Comparison of ENCODE assay signal across 21 mouse cellular contexts in the genomic region with DNA sequence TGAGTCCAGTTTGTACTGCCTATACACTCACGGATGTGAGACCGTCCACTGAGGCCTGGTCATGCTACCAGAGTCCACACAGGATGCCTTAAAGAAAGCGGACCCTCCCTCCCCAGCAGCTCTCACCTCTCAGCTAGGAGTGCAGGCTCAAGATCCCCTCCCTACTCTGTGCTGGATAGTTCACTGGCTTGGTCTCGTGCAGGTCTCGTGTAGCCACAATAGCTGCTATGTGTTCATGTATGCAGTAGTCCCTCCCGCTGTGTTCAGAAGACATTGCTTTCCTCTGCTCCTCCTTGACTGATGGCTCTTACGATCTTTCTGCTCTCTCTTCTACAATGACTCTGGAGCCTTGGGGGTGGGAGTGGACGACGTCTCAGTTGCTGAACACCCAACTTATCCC. TPM values are rescaled to one million over a fixed set of nuclear protein-coding genes. Genes with fewer than 3 reads are reported as not detected.
A peak's percentile ranks its signal among the peaks of the same experiment; 100 is the strongest.
DNase-seq lines count a peak whose midpoint lies in the region; ATAC-seq and TF ChIP-seq lines count a peak whose summit lies in the region.
"Had no signal": no experiment of that assay in that cellular context is flagged by ENCODE, and none has a peak within 500 bp of the region (broad histone marks: within the 10 kb centered on the region; RNA-seq: fewer than 3 reads in every experiment).

No protein-coding gene starts in this region.

- WGBS in liver, adult 2 months = 80% methylated on average over 9 of the region's 9 CpGs
- 66% methylated on average over 9 of the region's 9 CpGs for WGBS in bone marrow, adult 2 months
- WGBS in forebrain, embryonic 14.5 days = 85% methylated on average over 9 of the region's 9 CpGs

- TF ChIP-seq CTCF in liver, adult 2 months (IDR thresholded peaks at IDR 0.05; ENCODE audit: low read depth, low read length) = no peak
- no peak for TF ChIP-seq CTCF in CH12.LX (conservative IDR thresholded peaks at IDR 0.05 in 1 of 2, IDR thresholded peaks at IDR 0.05 in 1 of 2; ENCODE audit: low read depth in 2 of 2, low read length in 2 of 2)
- no peak for TF ChIP-seq CTCF in bone marrow, adult 2 months (IDR thresholded peaks at IDR 0.05; ENCODE audit: control insufficient read depth, insufficient read depth, low read length)

- peak overlapping the region; percentile 16; the same call in 1 of the 2 replicates for H3K27ac ChIP-seq in liver, adult 2 months (replicated peaks; ENCODE audit: insufficient read depth, low read depth, low read length)
- 0 out of 2 replicates have a peak overlapping the region, but pooled peaks have one; percentile 13 for H3K27ac ChIP-seq in CH12.LX (ENCODE audit: insufficient read depth, low read depth)
- H3K27ac ChIP-seq in ES-E14 (ENCODE audit: insufficient read depth, low read depth, low read length, poor library complexity, severe bottlenecking) = no peak overlapping the region
- peak overlapping the region; percentile 44 for H3K27ac ChIP-seq in bone marrow, adult 2 months (ENCODE audit: control insufficient read depth, insufficient read depth, low read depth, low read length, poor library complexity)
- H3K27ac ChIP-seq in forebrain, embryonic 14.5 days (ENCODE audit: low read depth, low read length) = no peak overlapping the region
- H3K27ac ChIP-seq: embryonic facial prominence, embryonic 12.5 days; forebrain, embryonic 12.5 days; gastrocnemius, adult 2 months; hindbrain, embryonic 12.5 days had no signal

- no peak for TF ChIP-seq POLR2A in liver, adult 2 months (IDR thresholded peaks at IDR 0.05; ENCODE audit: extremely low read depth, insufficient read depth, low read length)
- no peak for TF ChIP-seq POLR2A in CH12.LX (IDR thresholded peaks at IDR 0.05; ENCODE audit: low read depth, low read length)
- TF ChIP-seq POLR2A in bone marrow, adult 2 months (IDR thresholded peaks at IDR 0.05; ENCODE audit: borderline replicate concordance, control insufficient read depth, low read depth, low read length) = no peak

- ATAC-seq in CD4-positive, CD25-positive, alpha-beta regulatory T cell, adult 4 months = no peak
- ATAC-seq in forebrain, embryonic 14.5 days = no peak
- ATAC-seq: activated CD4-positive, CD25-positive, alpha-beta regulatory T cell, adult 4 months; hindbrain, embryonic 16.5 days had no signal

- H3K79me2 ChIP-seq in liver, adult 2 months (ENCODE audit: control insufficient read depth, insufficient read depth, low read length) = no peaks in the 10 kb centered on the region
- no peaks in the 10 kb centered on the region for H3K79me2 ChIP-seq in CH12.LX (replicated peaks; ENCODE audit: control insufficient read depth, extremely low read depth, insufficient read depth, poor library complexity, severe bottlenecking)

- TF ChIP-seq EP300 in CH12.LX (IDR thresholded peaks at IDR 0.05; ENCODE audit: low read length) = no peak

- H3K9ac ChIP-seq in liver, adult 2 months (ENCODE audit: low read depth, low read length) = no peak overlapping the region
- H3K9ac ChIP-seq in CH12.LX (ENCODE audit: insufficient read depth, low read depth) (no peak overlapping the region), ES-E14 (ENCODE audit: insufficient read depth, low read depth, low read length, poor library complexity, severe bottlenecking) (peak overlapping the region; percentile 10; the same call in 1 of the 2 replicates)
- no peak overlapping the region for H3K9ac ChIP-seq in forebrain, embryonic 14.5 days (ENCODE audit: low read length)
- H3K9ac ChIP-seq: embryonic facial prominence, embryonic 12.5 days; forebrain, embryonic 12.5 days; forebrain, postnatal 0 days; hindbrain, embryonic 12.5 days had no signal

- no peak overlapping the region for H3K4me2 ChIP-seq in CH12.LX (ENCODE audit: insufficient read depth, low read depth, poor library complexity, severe bottlenecking)
- H3K4me2 ChIP-seq in forebrain, embryonic 14.5 days (ENCODE audit: low read length) = no peak overlapping the region
- H3K4me2 ChIP-seq: embryonic facial prominence, embryonic 12.5 days; forebrain, embryonic 12.5 days; hindbrain, embryonic 12.5 days had no signal

- no peaks in the 10 kb centered on the region for H3K4me1 ChIP-seq in liver, adult 2 months (ENCODE audit: control insufficient read depth, insufficient read depth, low read length)
- H3K4me1 ChIP-seq in CH12.LX (ENCODE audit: control insufficient read depth in 1 of 2, insufficient read depth in 2 of 2) (peaks cover 25 to 49% of the 10 kb centered on the region in 2 experiments), ES-E14 (ENCODE audit: control insufficient read depth in 2 of 2, insufficient read depth in 2 of 2, low read length in 2 of 2, poor library complexity in 1 of 2) (peaks cover 7 to 11% of the 10 kb centered on the region in 2 experiments; a peak in 3 of 4 replicates)
- H3K4me1 ChIP-seq in bone marrow, adult 2 months (ENCODE audit: control insufficient read depth, insufficient read depth, low read length) = peaks cover 8% of the 10 kb centered on the region
- no peaks in the 10 kb centered on the region for H3K4me1 ChIP-seq in forebrain, embryonic 14.5 days (ENCODE audit: control insufficient read depth, insufficient read depth, low read length)
- H3K4me1 ChIP-seq: hindbrain, embryonic 12.5 days had no signal

- in situ Hi-C loops in CH12.LX (cut with MboI; ENCODE audit: low pct_ligation_motif_present, low pct_unique_long_range_greater_than_20kb, low sequenced_read_pairs) (no loop called here), ES-E14 (cut with MboI; ENCODE audit: low sequenced_read_pairs in 2 of 2, unreplicated experiment in 2 of 2) (loop anchor here in 1 of 2 experiments (10.0 kb wide), 2 partner anchors 83 to 173 kb away; no protein-coding TSS in a partner anchor)

- H3K4me3 ChIP-seq in liver, adult 2 months (ENCODE audit: insufficient read depth, low read depth, low read length) = no peak overlapping the region
- H3K4me3 ChIP-seq in CH12.LX (replicated peaks in 1 of 3; ENCODE audit: low read depth in 2 of 3, low read length in 2 of 3, poor library complexity in 1 of 3) (no peak overlapping the region), ES-E14 (ENCODE audit: insufficient read depth in 1 of 2, low read depth in 1 of 2, low read length in 2 of 2, poor library complexity in 1 of 2, severe bottlenecking in 1 of 2) (no peak overlapping the region)
- H3K4me3 ChIP-seq in bone marrow, adult 2 months (replicated peaks; ENCODE audit: control insufficient read depth, low read depth, low read length) = no peak overlapping the region
- no peak overlapping the region for H3K4me3 ChIP-seq in forebrain, embryonic 14.5 days (ENCODE audit: low read depth, low read length)
- H3K4me3 ChIP-seq: embryonic facial prominence, embryonic 12.5 days; forebrain, embryonic 12.5 days; gastrocnemius, adult 2 months; hindbrain, embryonic 12.5 days had no signal

- no peaks in the 10 kb centered on the region for H3K36me3 ChIP-seq in liver, adult 2 months (ENCODE audit: control insufficient read depth, insufficient read depth, low read length)
- H3K36me3 ChIP-seq in CH12.LX (replicated peaks in 1 of 2; ENCODE audit: control insufficient read depth in 1 of 2, insufficient read depth in 1 of 2, low read length in 1 of 2) (peaks cover 0 to 14% of the 10 kb centered on the region in 2 experiments), ES-E14 (ENCODE audit: control insufficient read depth, insufficient read depth, low read length, poor library complexity, severe bottlenecking) (no peaks in the 10 kb centered on the region)
- H3K36me3 ChIP-seq in forebrain, embryonic 14.5 days (ENCODE audit: control insufficient read depth, insufficient read depth, low read length) = no peaks in the 10 kb centered on the region
- H3K36me3 ChIP-seq: embryonic facial prominence, embryonic 12.5 days; forebrain, embryonic 12.5 days; hindbrain, embryonic 12.5 days had no signal

- dilution Hi-C loops in CH12.LX (cut with MboI; ENCODE audit: extremely low pct_ligation_motif_present, extremely low pct_unique_long_range_greater_than_20kb, low sequenced_read_pairs) = no loop called here

- H3K27me3 ChIP-seq in liver, adult 2 months (ENCODE audit: control insufficient read depth, insufficient read depth, low read length) = no peaks in the 10 kb centered on the region; the same call in 1 of the 2 replicates
- H3K27me3 ChIP-seq in CH12.LX (replicated peaks) = no peaks in the 10 kb centered on the region
- H3K27me3 ChIP-seq in forebrain, embryonic 14.5 days (replicated peaks; ENCODE audit: control insufficient read depth, insufficient read depth, low read length) = no peaks in the 10 kb centered on the region
- H3K27me3 ChIP-seq: hindbrain, embryonic 12.5 days had no signal

- H3K9me3 ChIP-seq in CH12.LX (replicated peaks; ENCODE audit: low read length) (peaks cover 4% of the 10 kb centered on the region), ES-E14 (ENCODE audit: control insufficient read depth, insufficient read depth, low read depth, low read length) (no peaks in the 10 kb centered on the region)
- no peaks in the 10 kb centered on the region for H3K9me3 ChIP-seq in forebrain, embryonic 14.5 days (replicated peaks; ENCODE audit: control insufficient read depth, low read length)
- H3K9me3 ChIP-seq: embryonic facial prominence, embryonic 12.5 days; forebrain, embryonic 12.5 days; hindbrain, embryonic 12.5 days had no signal

- no peak for DNase-seq in liver, adult 2 months (ENCODE audit: extremely low read depth, low read depth, low spot score)
- no peak for DNase-seq in liver
- DNase-seq in CH12.LX (ENCODE audit: extremely low read depth) = no peak
- no peak for DNase-seq in ES-E14 (ENCODE audit: low read depth, low spot score)
- DNase-seq in urinary bladder, postnatal 4 days (ENCODE audit: low spot score in 2 of 2) = no peak
- no peak for DNase-seq in forebrain, embryonic 14.5 days (ENCODE audit: low spot score)
- DNase-seq: adrenal gland, postnatal 14 days; cerebellum, adult 2 months; cerebellum, postnatal 10 days; forebrain, postnatal 0 days; gastrocnemius, adult 2 months; gastrocnemius, postnatal 25 days; heart, postnatal 10 days; heart, postnatal 4 days had no signal

- TF ChIP-seq RAD21 in CH12.LX (IDR thresholded peaks at IDR 0.05; ENCODE audit: low read depth, low read length) = no peak

TF ChIP-seq in CH12.LX, 34 proteins besides CTCF, POLR2A, EP300 and RAD21:
- TF ChIP-seq ETS1 (conservative IDR thresholded peaks at IDR 0.05; ENCODE audit: low read depth, low read length) (no peak), SIN3A (IDR thresholded peaks at IDR 0.05; ENCODE audit: low read length) (no peak)

TF ChIP-seq in ES-E14, 5 proteins besides CTCF, POLR2A, EP300 and RAD21 (continues in another document):
- TF ChIP-seq CHD2 (IDR thresholded peaks at IDR 0.05; ENCODE audit: low read depth, low read length) (no peak), ZNF384 (IDR thresholded peaks at IDR 0.05; ENCODE audit: low read depth, low read length) (no peak)

RNA-seq across cellular contexts. Expression of a gene that starts 26.9 kb away (rescaled TPM):
- 7.0 and 7.9 TPM in 2 replicates for total RNA-seq in liver, adult 2 months (2014; rRNA removed)
- 4.4 and 5.3 TPM in 2 replicates for polyA plus RNA-seq in liver, adult 2 months (2012; rRNA removed)
- total RNA-seq in CH12.LX (2012; rRNA removed) (12.6 and 13.1 TPM in 2 replicates), CH12.LX (2014; rRNA removed) (16.8 and 17.3 TPM in 2 replicates), ES-E14 (2012; rRNA removed) (8.0 and 8.8 TPM in 2 replicates)
- 22.7 and 24.1 TPM in 2 replicates for polyA plus RNA-seq in CH12.LX (2012; ENCODE audit: insufficient read length, low read depth)
- 4.2 and 6.1 TPM in 2 replicates for polyA plus RNA-seq in bone marrow, adult 2 months (2011; ENCODE audit: insufficient read depth, insufficient read length, low replicate concordance, missing spikeins)
- polyA plus RNA-seq in CD4-positive, CD25-positive, alpha-beta regulatory T cell, adult 4 months (2017; shearing (Covaris generic)) = 10 to 100 TPM; 24.6 to 37.8 TPM
- 5.5 and 6.0 TPM in 2 replicates for polyA plus RNA-seq in forebrain, embryonic 14.5 days (2014; fragmentation: Nextera tagmentation; extraction: Ambion mirVana)

Comparison
In these comparisons a context has a peak if more than half of its experiments do, and no peak if none do; other contexts are left out.
1. H3K27ac ChIP-seq: peak in liver, adult 2 months (single experiment), CH12.LX (single experiment) and bone marrow, adult 2 months (single experiment); none in ES-E14 (single experiment) and forebrain, embryonic 14.5 days (single experiment).